Mouse (Mus musculus): Measurements from ENCODE around the gene Tfeb.

The Tfeb gene

DNA sequence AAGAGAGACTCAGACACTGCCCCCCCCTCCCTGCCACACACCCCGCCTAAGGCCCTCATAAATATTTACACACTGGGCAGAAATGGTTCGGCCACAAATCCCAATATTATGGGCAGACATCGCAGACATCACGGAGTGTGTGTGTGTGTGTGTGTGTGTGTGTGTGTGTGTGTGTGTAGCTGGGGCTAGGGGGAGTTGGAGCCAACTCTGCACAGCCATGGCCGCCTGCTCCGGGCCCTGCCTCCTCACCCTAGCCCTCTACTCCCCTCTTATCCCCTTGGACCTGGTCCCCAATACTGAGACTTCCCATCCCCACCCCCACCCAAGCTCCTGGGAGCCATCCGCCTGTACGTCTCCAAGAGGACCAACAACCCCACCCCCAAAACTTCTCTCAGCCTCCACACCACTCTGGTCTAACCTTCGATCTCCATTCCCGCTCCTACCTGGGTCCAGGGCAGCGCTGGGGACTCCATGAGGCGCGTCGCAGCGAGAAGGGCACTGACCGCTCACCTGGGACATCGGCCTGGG, 95.7 kb downstream of the Tfeb start:
- H3K27me3 ChIP-seq (ENCODE audit: insufficient read depth, low read length): peaks cover 83% of the 10 kb centered on the region
- peak overlapping the region; percentile 84 for H3K4me3 ChIP-seq (replicated peaks; ENCODE audit: low read length)
- no peak for TF ChIP-seq POU5F1 (IDR thresholded peaks at IDR 0.05; ENCODE audit: borderline replicate concordance, low read length)
- no peak for TF ChIP-seq NANOG (IDR thresholded peaks at IDR 0.05; ENCODE audit: borderline replicate concordance, low read length)
- no peak for TF ChIP-seq CTCF (conservative IDR thresholded peaks at IDR 0.05; ENCODE audit: low read length)
- peaks cover 40% of the 10 kb centered on the region for H3K4me1 ChIP-seq (replicated peaks; ENCODE audit: low read depth, low read length)
- H3K36me3 ChIP-seq (ENCODE audit: insufficient read depth, low read length): no peaks in the 10 kb centered on the region
- peaks cover 12% of the 10 kb centered on the region for H3K9me3 ChIP-seq (ENCODE audit: low read length)

DNA sequence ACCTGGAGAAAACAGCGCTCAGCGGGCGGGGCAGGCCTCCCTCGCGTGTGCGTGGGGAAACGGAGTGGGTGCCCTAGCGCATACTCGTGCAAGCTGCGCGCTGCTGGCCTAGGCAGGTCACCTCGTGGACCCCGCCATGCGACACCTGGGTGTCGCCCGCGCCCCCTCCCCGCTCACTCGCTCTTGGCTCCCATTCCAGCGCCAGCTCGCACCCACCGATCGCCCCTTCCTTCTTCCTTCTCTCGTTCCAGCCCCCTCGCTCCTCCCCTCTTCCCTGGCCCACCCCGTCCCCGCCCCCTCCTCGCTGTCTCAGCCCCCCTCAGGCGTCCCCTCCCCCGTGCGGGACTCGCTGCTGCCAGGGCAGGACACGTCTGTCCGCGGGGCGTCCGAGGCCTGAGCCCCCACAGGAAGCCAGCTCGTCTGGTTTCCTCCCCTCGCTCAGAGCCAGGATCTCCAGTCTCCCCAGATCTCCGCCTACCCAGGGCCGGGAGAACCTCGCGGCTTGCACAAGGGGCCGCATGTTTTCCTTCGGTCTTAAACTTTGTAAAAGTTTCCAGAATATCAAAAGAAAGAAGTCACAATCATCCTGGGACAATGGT, 96.3 kb downstream of the Tfeb start:
- Histone ChIP-seq H3K4me3 (replicated peaks; ENCODE audit: low read length) (peak overlapping the region; percentile 84), H3K9me3 (ENCODE audit: low read length) (peaks cover 16% of the 10 kb centered on the region), H3K4me1 (replicated peaks; ENCODE audit: low read depth, low read length) (peaks cover 44% of the 10 kb centered on the region), H3K36me3 (ENCODE audit: insufficient read depth, low read length) (no peaks in the 10 kb centered on the region), H3K27me3 (ENCODE audit: insufficient read depth, low read length) (peaks cover 89% of the 10 kb centered on the region)
- TF ChIP-seq CTCF (conservative IDR thresholded peaks at IDR 0.05; ENCODE audit: low read length) (no peak), NANOG (IDR thresholded peaks at IDR 0.05; ENCODE audit: borderline replicate concordance, low read length) (no peak), POU5F1 (IDR thresholded peaks at IDR 0.05; ENCODE audit: borderline replicate concordance, low read length) (no peak)

DNA sequence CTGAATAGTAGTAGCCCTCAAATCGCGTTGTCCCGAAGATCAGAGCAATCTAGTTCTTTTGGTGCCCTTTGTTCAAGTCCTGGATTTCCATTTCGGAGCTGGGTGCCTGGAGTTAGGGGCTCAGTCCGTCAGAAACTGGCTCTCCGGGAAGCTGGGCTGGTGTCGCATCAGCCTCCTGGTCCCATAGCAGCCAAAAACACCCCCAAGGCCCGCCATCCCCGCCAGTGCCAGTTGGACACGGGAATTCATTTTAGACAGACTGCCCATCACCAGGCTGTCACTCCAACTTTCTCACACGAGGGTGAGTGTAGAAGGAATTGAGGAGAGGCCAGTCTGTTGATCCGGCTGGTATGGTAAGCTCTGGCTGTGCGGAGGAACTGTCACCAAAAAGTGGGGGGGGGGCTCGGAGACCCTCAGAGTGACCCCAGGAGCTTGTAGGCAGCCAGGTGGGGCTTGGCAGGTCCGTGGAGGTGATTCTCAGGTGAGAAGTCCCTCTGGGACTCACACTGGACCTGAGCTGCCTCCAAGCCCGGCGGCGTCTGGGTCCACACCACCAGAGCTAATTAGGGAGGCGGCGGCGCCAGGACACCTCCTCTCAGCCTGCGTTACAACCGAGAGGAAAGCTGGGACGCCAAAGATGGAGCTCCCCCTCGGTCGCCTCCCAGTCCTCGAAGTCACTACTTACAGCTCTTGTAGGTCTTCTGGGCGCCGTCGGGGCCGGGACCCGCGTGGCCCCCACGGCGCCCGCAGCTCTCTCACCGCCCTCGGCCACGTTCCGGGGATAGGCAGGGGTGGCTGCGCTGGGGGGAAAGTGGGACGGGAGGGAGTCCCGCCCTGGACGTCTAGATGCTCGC, 97.0 kb downstream of the Tfeb start:
- H3K27me3 ChIP-seq (ENCODE audit: insufficient read depth, low read length): peaks cover 91% of the 10 kb centered on the region

DNA sequence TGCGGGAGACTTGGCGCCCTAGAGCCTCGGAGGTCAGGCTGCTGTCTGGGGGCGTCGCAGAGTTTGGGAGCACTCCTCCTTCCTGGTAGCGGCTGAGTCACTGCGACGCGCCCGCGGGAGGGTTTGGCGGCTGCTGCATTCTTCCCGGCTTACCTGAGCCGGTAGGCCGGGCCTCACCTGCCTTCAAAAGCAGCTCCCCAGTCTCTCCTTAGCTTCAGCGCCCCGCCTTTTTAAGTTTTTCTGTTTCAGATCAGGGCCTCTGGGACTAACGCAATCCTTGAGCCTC, 97.6 kb downstream of the Tfeb start, which contains the start of gene Mdfi:
TSS of gene Mdfi (minus strand) at position 210 of the 286 bp plus-strand sequence.
- no peak for TF ChIP-seq POU5F1 (IDR thresholded peaks at IDR 0.05; ENCODE audit: borderline replicate concordance, low read length)
- H3K4me3 ChIP-seq (replicated peaks; ENCODE audit: low read length): peak within 1 kb of the TSS; percentile 84
- peaks cover 86% of the 10 kb centered on the region for H3K27me3 ChIP-seq (ENCODE audit: insufficient read depth, low read length)
- peaks cover 49% of the 10 kb centered on the region for H3K4me1 ChIP-seq (replicated peaks; ENCODE audit: low read depth, low read length)
- H3K9me3 ChIP-seq (ENCODE audit: low read length): peaks cover 16% of the 10 kb centered on the region
- no peaks in the 10 kb centered on the region for H3K36me3 ChIP-seq (ENCODE audit: insufficient read depth, low read length)

More for the DNA sequence above, 97.0 kb downstream of the Tfeb start:
- peaks cover 16% of the 10 kb centered on the region for H3K9me3 ChIP-seq (ENCODE audit: low read length)
- peaks cover 49% of the 10 kb centered on the region for H3K4me1 ChIP-seq (replicated peaks; ENCODE audit: low read depth, low read length)
- TF ChIP-seq CTCF (conservative IDR thresholded peaks at IDR 0.05; ENCODE audit: low read length): no peak
- peak; percentile 76; the same call in 1 of the 2 replicates for TF ChIP-seq NANOG (IDR thresholded peaks at IDR 0.05; ENCODE audit: borderline replicate concordance, low read length)
- no peaks in the 10 kb centered on the region for H3K36me3 ChIP-seq (ENCODE audit: insufficient read depth, low read length)
- peak overlapping the region; percentile 84 for H3K4me3 ChIP-seq (replicated peaks; ENCODE audit: low read length)

DNA sequence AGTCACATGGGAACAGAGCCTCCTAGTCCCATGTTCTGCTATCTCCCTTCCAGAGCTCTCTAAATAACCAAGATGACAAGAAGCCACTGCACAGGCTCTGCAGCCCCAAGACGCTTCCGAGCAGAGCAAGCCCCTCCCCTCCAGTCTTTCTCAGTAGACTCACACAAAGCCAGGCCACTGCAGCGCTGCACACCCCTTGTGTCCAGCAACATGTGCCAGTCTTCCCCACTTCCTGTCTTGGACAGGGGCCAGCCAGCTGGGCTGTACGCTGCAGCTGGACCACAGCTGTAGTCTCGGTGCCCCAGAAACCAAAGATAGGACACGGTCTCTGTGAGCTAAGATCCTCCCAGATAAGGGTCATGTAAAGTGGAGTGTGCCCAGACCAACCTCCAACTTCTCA, 101.0 kb downstream of the Tfeb start:
- H3K4me3 ChIP-seq (replicated peaks; ENCODE audit: low read length): no peak overlapping the region
- no peaks in the 10 kb centered on the region for H3K36me3 ChIP-seq (ENCODE audit: insufficient read depth, low read length)
- H3K9me3 ChIP-seq (ENCODE audit: low read length): peaks cover 6% of the 10 kb centered on the region; the same call in 1 of the 2 replicates
- H3K27me3 ChIP-seq (ENCODE audit: insufficient read depth, low read length): peaks cover 58% of the 10 kb centered on the region
- peaks cover 38% of the 10 kb centered on the region for H3K4me1 ChIP-seq (replicated peaks; ENCODE audit: low read depth, low read length)
- no peak for TF ChIP-seq NANOG (IDR thresholded peaks at IDR 0.05; ENCODE audit: borderline replicate concordance, low read length)
- TF ChIP-seq POU5F1 (IDR thresholded peaks at IDR 0.05; ENCODE audit: borderline replicate concordance, low read length): no peak
- no peak for TF ChIP-seq CTCF (conservative IDR thresholded peaks at IDR 0.05; ENCODE audit: low read length)

- Histone ChIP-seq H3K9me3 (ENCODE audit: low read length) (peaks cover 10% of the 10 kb centered on the region; the same call in 1 of the 2 replicates), H3K4me3 (replicated peaks; ENCODE audit: low read length) (no peak overlapping the region), H3K36me3 (ENCODE audit: insufficient read depth, low read length) (no peaks in the 10 kb centered on the region), H3K4me1 (replicated peaks; ENCODE audit: low read depth, low read length) (peaks cover 19% of the 10 kb centered on the region), H3K27me3 (ENCODE audit: insufficient read depth, low read length) (peaks cover 22% of the 10 kb centered on the region)
- TF ChIP-seq POU5F1 (IDR thresholded peaks at IDR 0.05; ENCODE audit: borderline replicate concordance, low read length) (no peak), NANOG (IDR thresholded peaks at IDR 0.05; ENCODE audit: borderline replicate concordance, low read length) (no peak), CTCF (conservative IDR thresholded peaks at IDR 0.05; ENCODE audit: low read length) (no peak)
These were observed 104.7 kb downstream of the Tfeb start for GRCm38 (mm10) chr17:47841521-47841920.
